Mouse (Mus musculus) lung, postnatal 4 days (tissue): ENCODE data around the gene Lpar1.
"Not testable (repeated sequence)": the region's sequence is repeated elsewhere in the genome, so short reads cannot be mapped to it uniquely, and the experiment has no call there.

Experiments used
- DNase-seq, 2 experiments: peaks; one replicate each; pipeline ENCODE4 v3.0.0; 2021

Lpar1 gene

DNA sequence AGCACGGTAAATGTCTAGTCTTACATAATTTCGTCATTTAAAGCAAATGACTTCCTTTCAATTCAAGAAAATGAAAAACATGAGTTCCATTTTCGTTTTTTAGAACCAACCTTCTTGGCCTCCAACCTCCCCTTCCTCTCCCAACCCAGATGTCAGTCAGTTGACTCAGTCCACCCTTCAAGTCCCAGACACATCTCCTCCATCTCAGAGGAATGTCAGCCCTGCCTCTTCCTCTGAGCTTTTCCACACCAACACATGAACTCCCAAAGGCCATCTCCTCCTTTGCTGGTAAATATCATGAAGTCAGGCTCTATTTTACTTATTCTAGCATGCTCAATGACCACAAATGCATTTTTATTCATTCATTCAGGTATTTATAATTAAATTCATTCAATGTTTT lies 10.5 kb downstream of the Lpar1 start:
- DNase-seq, result no peak

- not testable (repeated sequence) for DNase-seq
Observed at GRCm38 (mm10) chr4:58542656-58543055, 11.0 kb downstream of the Lpar1 start.

DNA sequence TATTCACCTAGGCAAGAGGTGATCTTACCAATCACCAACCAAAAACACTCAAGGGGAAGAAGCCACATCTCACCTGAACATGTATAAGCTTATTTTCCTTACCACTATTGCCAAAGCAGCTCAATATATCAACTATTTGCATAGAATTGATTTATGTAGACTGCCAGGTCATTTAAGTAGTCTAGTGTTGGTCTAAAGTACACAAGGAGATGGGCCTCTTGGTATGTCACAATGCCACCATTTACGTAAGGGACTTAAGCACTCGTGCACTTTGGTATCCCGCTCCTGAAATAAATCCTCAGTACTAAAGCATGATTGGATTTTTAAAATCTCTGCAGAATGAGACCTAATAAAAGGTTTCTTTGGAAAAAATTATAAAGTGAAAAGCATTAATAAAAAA lies 12.9 kb downstream of the Lpar1 start:
- DNase-seq, result no peak

GRCm38 (mm10) chr4:58540385-58540784 lies 13.3 kb downstream of the Lpar1 start:
- no peak for DNase-seq

DNA sequence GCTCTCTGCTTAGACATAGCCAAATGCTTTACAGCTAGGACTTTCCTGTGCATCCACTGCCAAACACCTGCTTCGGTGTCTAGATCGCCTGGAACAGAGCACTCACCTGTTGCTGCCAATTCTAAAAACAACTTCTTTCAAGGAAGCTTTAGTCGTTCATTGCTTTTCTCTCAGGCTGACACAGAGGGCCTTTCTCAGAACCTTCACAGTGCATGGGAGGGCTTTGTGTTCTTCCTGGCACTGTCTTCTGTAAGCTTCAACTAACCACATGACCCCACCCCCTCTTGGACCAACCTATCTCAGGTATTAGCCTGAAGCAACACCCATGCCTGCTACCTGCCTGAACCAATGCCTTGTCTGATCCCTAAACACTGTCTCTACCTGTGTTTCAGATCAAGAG lies 15.0 kb downstream of the Lpar1 start:
- no peak for DNase-seq

DNA sequence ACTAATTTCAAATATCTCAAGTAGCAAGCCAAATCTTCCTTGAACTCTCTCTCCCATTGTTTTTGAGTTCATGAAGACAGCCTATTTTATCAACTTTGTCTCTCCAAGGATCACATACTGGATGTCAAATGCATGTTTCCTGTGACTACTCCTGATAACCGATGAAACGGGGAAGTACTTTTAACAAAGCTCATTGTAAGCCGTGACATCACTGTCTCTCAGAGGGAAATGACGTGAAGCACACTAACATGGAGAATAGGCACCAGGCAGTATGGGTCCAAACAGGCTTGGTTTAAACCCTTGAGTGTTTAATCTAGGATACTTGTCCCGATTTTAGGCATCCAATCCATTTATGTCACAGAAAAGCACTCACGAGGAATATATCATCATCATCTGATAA lies 17.9 kb downstream of the Lpar1 start:
- DNase-seq, result no peak

- DNase-seq, result peak; percentile 16 to 29
Observed at GRCm38 (mm10) chr4:58534726-58535350, 18.9 kb downstream of the Lpar1 start.

DNA sequence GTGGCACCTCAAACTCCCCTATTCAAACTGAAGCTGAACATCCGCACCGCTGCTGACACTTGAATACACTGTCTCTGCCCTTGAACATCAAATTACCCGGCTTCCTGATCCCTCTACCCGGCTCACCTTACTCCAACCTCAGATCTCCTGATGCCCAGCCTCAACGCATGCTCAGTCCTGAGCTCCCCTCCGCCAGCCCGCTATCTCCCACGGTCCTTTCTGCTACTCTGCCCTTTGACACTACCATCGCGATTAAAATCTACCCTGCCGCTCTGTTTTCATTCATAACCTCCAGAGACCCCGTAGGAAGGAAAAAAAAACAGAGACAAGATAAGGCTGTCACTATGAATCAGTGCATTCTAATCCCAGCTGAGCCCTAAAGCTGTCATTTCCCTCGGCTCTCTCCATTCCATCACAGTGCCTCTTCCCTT lies 19.5 kb downstream of the Lpar1 start:
- no peak for DNase-seq

- no peak for DNase-seq
Observed at GRCm38 (mm10) chr4:58533519-58533918, 20.2 kb downstream of the Lpar1 start.

DNA sequence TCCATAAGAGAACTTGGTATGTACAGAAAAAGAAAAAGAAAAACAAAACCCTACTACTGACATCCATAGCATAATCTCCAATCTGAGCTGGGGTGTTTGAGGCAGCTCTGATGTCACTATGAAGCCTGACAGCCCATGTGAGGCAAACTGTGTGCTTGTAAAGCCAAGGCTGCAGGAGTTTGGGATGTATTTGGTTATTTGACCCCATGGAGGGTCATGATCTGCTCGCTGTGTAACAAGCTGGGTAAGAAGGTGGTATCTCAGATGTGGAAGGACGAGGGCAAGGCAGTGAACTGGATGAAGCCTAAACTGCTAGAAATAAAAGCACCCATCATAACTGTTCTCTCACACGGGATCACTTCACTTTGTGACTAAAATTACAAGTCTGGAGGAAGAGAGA lies 21.4 kb downstream of the Lpar1 start:
- DNase-seq, result no peak

GRCm38 (mm10) chr4:58530706-58531105 lies 23.0 kb downstream of the Lpar1 start:
- no peak for DNase-seq

DNA sequence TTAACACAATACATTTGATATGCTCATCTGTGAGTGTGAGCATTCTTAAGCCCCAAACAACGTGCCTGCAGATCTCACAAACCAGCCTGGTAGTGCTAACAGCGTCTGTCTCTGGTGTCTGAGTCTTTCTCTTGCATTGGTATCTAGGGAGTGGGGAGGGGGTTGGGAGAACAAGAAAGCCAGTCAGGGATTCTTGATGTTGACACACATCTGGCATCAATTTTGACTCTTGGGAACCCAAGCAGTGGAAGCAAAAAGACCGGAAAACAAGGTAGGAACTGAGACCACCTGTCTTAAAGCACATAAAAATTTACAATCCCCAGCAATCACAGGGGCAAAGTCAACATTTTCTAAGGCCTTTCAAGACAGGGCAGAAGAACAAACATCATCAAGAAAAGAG lies 23.4 kb downstream of the Lpar1 start:
- no peak for DNase-seq

DNA sequence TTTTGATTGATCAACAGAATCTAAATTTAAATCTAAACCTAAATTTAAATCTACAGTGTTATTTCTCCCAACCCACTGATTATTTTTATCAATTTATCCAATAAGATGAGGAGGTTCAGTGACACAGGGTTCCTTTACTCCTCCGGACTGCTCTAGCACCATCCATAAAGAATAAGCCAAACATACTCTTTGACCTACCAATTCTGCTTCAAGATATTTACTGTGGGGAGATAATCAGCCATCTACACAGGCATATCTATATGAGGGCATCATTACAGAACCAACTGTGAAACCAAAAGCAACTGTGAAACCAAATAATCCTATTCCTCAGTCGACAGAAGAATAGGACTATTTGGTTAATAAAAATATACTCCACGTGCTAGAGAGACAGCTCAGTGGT lies 25.8 kb downstream of the Lpar1 start:
- DNase-seq, result no peak

GRCm38 (mm10) chr4:58521137-58521536 lies 32.6 kb downstream of the Lpar1 start:
- no peak for DNase-seq

- no peak for DNase-seq
Observed at GRCm38 (mm10) chr4:58520531-58520930, 33.2 kb downstream of the Lpar1 start.

GRCm38 (mm10) chr4:58519891-58520290 lies 33.8 kb downstream of the Lpar1 start:
- no peak for DNase-seq

DNA sequence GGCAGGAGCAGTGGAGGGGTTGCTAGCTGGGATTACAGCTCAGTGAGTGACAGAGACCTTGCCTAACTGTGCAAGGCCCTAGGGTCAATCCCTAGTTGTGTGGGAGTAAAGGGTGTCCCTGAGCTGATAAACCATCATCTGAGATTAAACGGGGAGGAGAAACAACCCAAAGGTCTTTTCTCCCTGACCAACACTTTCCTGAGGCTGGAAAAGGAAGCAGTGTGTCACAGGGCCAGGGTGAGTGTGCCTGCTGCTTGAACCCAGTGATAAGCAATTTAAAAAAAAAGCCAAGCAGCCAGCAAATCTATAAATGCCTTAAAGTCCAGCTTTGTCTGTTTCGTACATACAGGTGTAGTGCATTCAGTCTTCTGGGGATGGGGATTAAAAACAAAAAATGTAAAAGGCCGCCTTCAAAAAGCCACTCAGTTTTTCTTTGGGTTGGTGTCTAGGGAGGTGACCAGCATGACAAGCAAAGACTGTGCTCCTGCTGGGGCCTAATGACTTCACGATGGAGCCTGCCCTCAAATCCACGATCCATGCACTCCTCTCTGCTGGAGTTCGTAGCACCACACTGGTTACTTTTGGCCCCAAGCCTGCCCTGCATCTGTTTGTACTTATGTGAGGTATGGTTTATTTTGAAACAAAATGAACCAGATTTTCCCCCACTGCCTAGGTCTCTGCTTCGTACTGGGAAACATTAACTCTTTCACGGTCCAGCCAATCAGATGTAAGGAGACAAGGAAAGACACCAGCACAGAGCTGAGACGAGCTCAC lies 35.3 kb downstream of the Lpar1 start:
- no peak for DNase-seq

GRCm38 (mm10) chr4:58516810-58517209 lies 36.9 kb downstream of the Lpar1 start:
- no peak for DNase-seq

DNA sequence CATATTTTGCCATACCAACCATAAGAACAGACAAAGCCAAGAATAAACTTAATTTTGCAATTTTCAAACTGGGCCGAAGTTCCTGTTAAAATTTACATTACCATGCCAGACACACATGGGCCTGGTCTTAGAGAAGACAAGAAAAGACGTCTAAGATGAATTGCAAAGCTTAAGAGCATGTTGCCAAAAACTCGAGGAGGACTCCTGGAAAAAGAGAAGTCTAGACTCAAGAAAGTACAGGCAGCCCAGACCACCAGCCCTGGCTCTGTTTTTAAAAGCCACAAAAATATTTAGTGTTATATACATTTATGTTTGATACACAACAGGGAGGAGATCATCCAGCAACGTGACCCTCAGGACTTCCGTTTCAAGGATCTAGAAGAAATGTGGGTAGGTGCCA lies 37.5 kb downstream of the Lpar1 start:
- DNase-seq, result no peak

DNA sequence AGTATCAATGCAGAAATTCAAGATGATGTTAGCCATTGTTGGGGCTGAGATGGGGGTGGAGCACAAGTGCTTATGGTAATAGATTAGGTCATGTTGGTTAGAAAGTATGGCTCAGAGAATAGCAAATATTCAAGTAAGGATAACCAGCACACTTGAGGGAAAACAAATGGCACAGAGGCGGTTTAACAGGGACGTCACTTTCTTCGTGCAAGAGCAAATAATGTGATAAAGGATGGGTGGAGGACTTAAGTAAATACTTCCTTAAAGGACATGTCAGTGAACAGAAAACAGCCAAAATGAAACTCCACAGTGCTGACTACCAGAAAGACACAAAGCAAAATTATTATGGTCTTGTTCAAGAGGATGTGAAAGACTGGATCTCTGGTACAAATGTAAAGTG lies 42.1 kb downstream of the Lpar1 start:
- no peak for DNase-seq

DNA sequence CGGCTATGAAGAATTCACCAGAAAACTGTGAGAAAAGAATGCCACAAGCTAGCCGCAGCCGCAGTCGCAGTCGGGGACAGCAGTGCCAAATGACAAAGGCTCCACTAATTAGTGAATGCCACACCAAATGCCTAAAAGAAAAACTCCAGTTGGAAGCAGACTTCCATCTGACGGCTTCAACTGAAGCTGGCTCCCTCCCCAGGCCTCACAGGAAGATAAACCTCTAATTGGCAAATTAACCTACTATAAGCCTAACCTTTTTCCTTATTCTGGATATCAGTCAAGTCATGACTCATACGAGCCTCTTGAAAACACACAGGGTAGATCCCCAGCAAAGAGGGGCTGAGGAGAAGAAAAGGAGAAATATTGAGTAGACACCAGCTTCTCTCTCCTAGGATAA lies 44.9 kb downstream of the Lpar1 start:
- DNase-seq, result no peak

DNA sequence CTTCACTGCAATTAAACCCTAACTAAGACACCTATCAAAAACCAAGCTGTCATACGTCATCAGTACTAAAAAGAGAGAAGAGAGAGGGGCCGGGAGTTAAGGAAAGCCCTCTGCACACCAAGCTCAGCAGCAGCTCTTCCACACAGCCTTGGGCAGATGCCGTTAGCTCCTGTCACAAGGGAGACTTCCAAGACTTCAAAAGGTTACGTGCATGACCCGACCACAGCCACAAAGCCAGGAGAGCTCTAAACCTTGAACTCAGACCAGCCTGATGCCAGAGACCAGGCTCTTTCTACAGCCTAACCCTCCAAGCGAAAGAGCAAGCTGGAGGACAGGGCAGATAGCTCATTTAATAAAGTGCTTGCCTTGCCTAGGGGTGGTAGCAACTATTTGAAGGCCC lies 46.2 kb downstream of the Lpar1 start:
- no peak for DNase-seq

- no peak for DNase-seq
Observed at GRCm38 (mm10) chr4:58506539-58507527, 46.9 kb downstream of the Lpar1 start.

- no peak for DNase-seq
Observed at GRCm38 (mm10) chr4:58504250-58504649, 49.4 kb downstream of the Lpar1 start.
